Mouse (Mus musculus) granulocyte monocyte progenitor cell, adult 5-6 weeks (primary cell): ENCODE data around the gene Cacna2d3. TPM values are rescaled to one million over a fixed set of nuclear protein-coding genes. Genes with fewer than 3 reads are reported as not detected.

Experiments
- ATAC-seq: replicated peaks from 2 replicates; pipeline ENCODE4 v1.8.0; 2016; ENCODE audit warnings: mild to moderate bottlenecking, moderate TSS enrichment, inconsistent platforms; ENCODE audit not compliant: poor library complexity, severe bottlenecking
- total RNA-seq, 2 experiments: library from RNA; stranded (forward) in 1 of 2; stranded (reverse) in 1 of 2; fragments of 200-712, 200-1000 nt in 1 of 2; fragments of >200 nt in 1 of 2; fragmentation: Nextera tagmentation in 1 of 2; gene quantifications; 2 replicates each; pipeline ENCODE4 v1.2.3; 2014 to 2017

Cacna2d3 gene
- total RNA-seq, 2 experiments from 2014 or later: not detected

DNA sequence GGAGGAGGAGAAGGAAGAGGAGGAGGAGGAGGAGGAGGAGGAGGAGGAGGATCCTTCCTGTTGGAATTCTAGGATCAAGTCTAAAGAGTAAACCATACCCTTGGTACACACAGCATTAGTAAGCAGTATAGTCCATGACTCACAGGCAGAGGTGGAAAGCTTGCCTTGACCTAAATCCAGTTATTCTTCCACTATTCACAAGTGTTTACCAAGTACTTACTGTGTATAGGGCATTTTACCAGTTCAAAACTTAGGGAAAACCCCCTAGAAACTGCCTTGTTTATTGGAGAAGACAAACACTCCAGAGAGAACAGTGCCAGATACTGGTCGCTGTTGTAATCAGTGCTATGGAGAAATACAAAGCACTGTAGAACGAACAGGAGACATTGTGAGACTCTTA is 443.3 kb downstream of the Cacna2d3 start:
- no peak for ATAC-seq

DNA sequence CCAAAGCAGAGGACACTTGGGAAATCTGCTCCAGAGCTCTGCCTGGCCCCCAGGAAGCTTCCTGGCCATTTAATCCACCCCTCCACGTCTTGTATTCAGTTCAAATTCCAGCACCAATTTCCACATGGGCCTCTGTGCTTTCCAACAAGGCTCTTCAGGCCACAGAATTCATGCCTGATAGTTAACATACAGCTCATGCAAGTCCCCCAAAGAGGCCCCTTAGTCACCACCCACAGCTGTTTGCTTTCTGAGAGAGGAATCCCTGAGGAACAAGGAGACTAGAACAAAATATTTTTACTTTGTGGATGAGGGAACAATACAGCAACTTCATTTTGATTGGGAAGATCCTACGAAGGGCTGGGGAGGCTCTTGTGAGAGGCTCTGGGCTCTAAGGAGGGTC is 444.0 kb downstream of the Cacna2d3 start:
- no peak for ATAC-seq

DNA sequence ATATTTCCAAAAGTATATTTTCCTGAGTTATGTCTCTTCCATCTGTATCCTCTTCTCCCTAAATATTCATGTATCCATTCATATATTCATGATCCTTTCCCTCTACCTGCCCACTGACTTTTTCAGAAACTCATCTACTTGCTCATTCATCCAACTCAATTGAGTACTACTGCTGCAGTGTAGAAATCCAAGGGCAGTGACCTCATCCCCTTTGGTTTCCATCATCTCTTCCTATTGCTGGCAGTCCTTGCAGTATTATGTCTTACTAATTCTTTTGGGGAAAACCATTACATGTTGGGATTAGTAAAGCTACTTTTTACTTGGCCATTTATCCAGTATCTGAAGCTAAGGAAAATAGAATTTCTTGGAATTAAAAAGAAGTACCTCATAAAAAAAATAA is 447.8 kb downstream of the Cacna2d3 start:
- no peak for ATAC-seq

DNA sequence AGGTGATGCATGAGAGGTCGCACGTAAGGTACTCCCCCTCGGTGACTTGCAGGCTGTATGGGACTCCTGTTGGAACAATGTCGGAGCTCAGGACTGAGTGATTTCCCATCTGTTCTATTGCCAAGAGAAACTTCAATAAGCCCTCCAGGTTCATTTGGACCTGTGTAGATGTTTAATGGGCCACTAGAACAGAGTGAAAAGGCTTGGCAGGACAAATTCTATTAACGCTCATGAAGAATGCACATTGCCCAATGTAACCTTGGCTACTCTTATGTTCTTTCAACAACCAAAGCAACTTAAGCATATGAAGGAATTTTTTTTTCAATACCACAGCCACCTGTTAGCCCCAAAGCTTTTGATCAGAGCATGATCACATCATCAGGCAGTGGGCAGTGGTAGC is 451.1 kb downstream of the Cacna2d3 start:
- no peak for ATAC-seq

DNA sequence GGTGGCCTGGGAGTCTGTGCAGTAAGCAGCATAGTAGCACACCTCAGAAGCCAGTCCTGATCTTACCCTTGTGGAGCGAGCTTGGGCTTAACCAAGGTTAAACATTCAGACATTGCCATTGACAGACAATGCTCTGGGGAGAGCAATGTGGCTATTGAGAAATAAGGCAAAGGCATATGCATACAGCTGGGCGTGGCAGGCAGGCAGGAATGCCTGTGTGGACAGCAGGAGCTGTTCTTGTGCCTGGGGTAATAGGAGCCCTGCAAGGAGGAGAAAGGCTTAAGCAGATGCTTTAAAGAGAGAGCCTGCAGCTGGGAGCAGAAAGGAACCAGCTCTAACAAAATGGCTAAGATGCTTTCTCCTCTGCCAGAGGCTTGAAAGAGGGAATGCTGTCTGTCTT is 451.8 kb downstream of the Cacna2d3 start:
- ATAC-seq: no peak

DNA sequence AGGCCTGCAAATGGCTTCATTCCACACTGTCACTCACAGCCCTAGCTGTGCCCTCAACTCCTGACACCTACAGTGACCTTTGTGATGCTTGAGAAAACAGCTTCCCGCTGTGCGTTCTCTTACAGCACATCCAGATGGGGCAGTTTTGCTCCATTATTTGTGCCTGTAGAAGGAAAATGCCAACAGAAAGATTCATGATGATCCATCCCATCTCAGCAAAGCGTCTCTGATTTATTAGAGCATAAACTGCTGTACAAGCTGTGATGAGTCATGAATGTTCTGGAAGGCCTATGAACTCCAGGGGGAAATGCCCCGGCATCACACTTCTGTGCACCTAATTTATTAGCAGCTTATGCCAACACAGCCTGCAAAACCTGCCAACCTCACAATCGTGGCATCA is 453.1 kb downstream of the Cacna2d3 start:
- no peak for ATAC-seq

DNA sequence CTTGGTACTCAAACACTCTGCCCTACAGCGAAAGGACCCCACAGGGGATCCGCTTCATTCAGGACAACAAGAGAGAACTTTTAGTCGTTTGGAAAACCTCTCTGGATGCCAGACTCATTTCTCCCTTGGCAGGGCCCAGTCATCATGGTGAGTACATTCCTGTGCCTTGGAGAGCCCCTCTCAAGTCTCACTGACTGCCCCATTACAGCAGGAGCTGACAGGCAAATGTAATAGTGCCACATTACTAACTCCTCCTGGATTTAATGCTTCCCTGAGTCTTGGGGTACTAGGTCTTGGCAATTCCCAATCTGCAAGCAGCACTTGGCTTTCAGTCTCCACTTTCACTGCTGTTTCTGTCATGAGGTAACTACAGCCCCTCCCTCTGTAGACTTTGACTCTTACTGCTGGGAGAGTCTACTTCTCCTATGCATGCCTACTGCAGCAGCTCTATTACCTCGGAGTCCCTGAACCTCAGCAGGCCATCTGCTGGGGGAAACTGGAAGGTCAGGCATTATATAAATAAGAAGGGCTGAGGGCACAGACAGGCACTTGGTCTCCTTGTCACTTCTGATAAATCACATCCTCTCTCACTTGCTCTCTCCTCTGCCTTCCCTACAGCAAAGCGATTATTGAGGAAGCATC is 454.3 kb downstream of the Cacna2d3 start:
- ATAC-seq: no peak

DNA sequence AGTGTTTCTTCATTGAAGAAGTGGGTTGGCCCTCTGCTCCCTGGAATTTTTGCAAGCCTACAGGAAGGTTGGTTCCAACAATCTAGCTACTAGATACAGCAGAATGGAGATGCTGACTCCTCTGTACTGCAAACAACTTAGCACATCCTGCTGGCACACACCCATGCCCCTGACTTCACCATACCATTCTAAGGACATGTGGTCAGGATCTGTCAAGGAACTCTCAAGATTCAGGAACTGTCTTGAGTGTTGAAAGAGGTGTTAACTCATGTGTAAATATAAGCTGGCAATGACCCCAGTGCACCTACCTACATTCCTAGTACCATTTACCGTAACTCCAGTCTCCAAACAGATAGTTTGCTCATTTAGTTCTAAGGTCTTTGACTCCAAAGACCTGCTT is 461.0 kb downstream of the Cacna2d3 start:
- no peak for ATAC-seq

DNA sequence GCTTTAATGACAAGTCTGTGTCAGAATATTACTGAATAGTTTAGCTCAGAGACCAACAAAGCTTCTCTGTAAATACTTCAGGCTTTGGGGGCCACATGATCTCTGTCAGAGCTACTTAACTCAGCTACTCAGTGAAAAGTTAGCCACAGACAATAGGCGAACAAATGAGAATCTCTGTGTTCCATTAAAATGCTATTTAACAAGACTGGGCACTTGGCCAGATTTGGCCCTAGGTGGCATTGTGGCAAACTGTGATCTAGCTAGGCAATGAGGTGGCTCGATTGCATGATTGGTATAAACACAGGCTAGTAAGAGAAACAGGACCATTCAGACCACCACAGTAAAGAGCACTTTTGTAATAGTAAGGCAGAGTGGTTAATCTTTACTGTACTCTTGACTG is 478.1 kb downstream of the Cacna2d3 start:
- ATAC-seq: no peak

DNA sequence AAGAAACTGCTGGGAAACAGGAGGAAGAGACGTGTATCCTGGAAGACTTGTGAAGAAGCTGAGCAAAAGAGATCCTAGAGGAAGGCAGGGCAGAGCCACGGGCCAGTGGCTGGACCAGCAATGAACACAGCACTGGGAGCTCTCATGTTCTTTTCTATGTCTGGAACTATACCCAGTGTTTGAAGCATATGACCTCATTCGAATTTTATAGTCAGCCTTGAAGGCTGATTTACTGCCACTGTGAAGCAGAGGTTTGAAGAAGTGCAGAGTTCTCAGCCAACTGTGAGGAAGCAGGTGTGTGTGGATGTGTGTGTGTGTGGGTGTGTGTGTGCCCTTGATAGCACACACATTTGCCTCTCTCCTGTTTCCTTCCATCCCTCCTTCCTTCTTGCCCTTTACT is 483.2 kb downstream of the Cacna2d3 start:
- ATAC-seq: no peak

DNA sequence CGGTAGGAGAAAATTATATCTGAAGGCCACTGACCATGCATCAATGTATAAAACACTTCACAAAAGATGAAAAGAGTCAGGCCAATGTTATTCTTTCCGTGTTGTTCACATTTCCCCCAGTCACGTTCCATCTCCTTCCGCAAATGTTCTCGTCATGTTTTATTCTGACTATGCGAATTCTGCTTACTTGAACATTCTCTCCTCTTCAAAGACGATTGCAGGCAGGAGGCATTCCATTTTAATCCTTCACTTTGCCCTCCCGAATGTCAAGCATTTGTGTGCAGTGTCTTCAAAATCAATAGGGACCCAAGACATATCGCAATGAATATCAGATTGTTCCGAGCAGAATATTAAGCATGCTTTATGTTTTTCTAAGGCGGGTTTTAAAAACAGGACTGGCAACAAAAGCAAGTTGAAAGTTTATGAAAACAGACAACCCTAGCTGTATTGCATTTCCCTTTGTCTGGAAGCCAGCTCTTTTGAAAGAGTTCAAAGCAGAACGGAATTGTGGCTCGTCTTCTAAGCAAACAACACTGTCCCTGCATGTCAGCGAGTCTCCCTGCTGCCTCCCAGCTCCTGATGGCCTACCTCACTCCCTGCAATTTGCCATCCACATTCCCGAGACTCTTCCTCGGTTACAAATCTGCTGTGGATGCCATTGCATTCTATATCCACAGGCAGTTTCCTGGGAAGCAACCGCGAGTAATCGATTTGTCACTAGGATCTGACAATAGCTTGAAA is 492.5 kb downstream of the Cacna2d3 start:
- ATAC-seq: no peak

DNA sequence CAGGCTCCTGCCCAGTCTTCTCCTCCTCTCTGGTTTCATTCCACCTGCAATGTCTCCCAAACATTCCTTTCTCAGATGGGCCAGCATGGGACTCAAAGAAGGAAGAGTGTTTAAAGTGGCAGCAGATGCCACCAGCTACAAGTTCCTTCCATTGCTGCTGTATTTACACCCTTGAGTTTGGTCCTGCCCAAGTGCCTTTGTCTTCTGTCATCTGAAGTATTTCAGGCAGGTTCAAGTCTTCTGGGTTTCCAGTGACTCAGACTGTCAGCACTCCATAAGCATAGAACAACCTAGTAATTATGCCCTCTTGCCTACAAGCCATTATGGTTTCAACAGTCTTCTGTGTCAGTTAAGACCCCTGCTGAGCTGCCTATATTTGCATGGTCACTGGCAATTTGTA is 493.2 kb downstream of the Cacna2d3 start:
- no peak for ATAC-seq

DNA sequence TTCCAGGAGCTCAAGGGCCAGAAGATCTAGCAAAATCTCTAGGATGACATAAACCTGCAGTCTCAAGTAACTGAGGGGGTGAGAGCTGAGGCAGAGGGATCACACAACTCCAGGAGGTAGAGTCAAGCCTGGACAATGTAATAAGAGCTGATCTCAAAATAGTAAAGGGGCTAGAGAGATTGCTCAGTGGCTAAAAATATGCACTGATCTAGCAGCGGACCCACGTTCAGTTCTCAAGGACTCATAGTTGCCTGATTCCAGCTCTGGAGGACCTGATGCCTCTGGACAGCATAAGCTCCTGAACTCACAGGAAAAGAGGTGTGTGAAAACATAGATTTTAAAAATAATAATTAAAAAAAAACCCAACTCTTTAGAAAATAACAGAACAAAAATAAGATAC is 493.7 kb downstream of the Cacna2d3 start:
- ATAC-seq: no peak

DNA sequence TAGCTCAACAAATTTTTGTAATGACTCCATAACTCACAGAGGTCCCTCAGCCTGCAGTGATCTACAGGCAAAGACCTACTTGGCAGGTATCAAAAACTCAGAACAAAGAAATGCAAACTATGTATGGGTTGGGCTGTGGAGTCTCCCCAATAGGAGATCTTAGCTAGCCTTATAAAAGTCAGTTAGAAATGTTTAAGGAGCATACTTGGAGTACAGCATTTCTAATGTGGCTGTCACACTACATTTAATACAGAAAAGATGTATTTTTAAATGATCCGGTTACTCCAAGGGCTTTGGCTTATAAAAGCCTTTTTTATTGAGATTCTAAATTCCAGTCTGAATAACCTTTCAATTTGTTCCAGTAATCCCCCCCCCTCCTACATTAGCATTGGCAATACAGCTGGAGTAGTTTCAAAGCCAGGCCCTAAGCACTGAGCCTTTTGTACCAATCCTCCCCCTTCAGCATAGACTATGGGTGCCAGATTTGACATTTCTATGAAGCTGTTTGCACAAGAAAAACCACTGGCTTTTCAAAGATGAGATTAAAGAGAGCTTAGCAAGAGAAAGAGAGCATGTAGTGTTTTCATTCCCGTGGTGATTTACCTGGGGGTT is 495.8 kb downstream of the Cacna2d3 start:
- ATAC-seq: no peak

DNA sequence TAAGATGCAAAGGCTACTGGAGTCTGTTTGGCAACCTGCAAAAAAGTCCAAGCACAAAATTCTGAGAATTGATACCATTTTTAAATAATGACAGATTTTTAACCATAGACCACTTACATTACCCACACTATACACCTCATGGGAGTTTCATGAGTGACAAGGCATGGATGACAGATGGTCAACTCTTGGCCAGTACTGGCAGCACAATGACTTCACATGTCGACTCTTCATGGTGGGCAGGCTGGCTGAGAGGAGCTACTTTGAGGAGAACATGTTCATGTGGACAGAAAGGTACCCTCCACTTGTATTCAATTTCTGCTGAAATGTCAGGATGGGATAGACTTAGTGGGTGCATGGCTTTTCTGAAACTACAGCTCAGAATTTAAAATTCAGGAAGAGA is 498.7 kb downstream of the Cacna2d3 start:
- no peak for ATAC-seq

DNA sequence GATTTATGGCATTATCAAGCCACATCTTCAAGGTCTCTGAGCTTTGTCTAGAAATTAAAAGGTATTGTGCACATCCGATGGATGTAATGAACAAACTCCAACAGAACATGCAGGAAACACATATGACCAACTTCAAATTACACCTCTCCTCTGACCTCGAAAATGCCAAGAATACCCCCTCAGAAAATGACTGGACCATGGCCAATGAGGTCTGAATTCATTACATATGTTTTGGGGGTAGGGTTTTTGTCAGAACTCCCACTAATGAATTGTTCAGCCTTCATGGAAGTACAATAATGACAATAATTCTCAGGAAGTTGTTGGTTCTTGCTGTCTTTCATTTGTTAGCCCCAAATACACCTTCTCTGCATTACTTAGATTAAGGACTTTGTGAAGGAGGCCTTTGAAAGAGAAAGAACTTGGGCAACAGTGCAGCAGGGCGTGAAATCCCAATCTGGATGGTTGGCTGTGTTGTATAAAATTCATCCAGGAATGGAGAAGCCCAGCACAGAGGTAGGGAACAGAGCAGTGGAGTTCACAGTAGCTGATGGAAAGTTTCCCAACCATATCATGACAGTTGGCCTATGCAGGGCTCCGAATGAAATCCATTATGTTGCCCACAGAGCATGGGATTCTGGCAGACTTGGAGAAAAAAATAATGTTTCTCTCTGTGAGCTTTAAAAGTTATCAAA is 499.3 kb downstream of the Cacna2d3 start:
- no peak for ATAC-seq

DNA sequence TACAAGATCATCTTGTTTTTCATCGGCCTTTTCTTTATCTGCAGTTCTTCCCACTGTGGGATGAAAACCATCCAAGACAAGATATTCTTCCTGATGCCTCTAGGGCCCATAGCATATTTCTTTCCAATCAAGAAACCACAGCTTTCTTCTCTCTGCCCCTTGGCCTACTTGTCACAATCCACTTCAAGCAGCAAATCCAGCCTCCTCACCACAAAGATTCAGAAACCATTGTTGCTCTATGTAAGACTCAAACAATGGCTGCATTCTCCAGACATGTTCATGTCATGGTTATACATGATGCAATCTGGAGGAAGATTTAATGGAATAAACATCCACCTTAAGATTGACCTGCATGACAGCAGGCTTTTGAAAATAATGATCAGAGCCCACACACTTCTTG is 505.6 kb downstream of the Cacna2d3 start:
- ATAC-seq: no peak

DNA sequence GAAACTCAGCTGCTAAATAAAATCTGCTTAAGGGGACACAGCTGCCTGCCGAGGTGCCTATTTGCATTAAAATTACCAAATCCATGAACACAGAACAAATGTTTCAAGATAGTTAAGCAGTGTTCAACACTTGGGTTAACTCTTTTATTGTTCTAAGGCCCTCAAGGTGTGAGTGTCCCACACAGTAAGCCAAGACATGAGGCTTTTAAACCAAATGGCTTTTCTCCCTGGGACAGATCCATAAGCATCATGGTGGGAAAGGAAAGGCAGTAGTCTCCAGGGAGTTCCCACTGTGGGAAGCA is 516.7 kb downstream of the Cacna2d3 start:
- ATAC-seq: no peak

DNA sequence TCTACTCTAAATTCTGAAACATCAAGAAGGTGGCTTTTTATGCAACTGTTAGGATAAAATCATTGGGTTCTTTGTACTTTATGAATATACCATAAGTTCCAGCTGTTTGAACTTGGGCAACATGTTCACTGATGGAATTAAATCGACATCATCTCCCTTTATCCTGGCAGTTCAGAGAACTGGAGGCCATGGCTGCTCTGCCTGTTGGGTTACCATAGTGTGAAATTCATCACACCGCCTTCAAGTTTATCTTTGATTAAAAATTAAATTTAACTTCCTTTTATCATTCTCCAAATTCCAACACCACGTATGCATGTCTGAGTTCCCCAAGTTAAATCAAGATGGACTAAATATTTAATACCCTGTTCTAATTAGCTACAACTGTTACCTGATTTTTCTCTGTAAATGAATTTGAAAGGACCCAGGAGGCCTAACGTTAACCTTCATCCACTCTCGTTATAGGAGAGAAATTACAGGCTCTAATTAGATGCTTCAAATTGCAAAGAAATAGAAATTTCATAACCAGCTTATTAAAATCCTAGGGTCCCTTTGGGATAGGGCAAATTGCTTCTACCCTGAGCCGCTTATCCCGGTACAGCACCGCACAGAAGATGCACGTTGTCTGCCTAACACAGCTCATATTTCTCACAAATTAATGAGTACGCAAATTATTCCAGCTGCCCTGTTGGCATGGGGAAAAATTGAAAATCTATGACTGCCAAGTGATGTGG is 517.3 kb downstream of the Cacna2d3 start:
- no peak for ATAC-seq

DNA sequence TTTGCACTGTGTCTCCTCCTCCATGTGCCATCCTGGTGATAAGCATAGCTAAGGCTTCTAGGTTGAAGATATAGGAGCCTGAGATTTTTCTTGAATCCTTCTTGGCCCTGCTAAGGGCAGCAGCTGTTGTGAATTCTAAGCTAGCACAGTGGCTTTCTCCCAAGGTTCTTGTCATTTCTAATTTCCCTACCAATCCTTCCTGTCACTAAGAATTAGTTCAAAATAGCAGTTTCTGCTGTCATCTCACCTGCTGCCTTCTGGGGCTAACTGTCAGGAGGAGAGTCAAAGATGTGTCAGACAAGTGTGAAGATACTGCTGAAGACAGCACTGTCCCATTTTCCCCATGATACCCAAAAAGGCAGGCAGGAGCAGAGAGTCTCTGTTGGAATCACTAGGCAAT is 525.5 kb downstream of the Cacna2d3 start:
- no peak for ATAC-seq

DNA sequence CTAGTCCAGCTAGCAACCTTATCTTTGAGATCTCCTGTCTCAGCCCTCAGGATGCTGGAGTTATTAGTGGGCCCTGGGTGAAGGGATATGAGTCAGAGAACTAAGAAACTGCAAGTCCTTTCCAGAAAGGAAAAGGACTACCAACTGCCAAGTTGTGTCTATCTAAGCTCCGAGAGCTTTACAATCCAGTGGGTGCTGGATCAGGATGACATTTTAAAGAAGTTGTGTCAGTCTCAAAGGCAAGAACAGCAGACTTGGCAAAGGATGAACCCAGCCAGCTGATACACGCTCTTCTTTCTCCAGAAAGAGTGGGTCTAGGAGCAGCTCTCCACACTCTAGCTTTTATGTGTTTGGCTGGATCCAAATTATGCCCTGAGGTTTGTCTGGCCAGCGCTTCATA is 530.2 kb downstream of the Cacna2d3 start:
- no peak for ATAC-seq
